Mouse (Mus musculus) spleen, adult 18-20 months (tissue): Measurements from ENCODE around the gene Gsdme.
A peak's percentile ranks its signal among the peaks of the same experiment; 100 is the strongest.

Experiments
- DNase-seq, 2 experiments: peaks; one replicate each; pipeline ENCODE4 v3.0.0; 2022; ENCODE audit warnings: mixed read lengths in 2 of 2

Gsdme gene

GRCm38 (mm10) chr6:50263670-50264069 is at the start of gene Gsdme:
Gene Gsdme, minus strand, starts transcription at chr6:50263862.
- DNase-seq: no peak

GRCm38 (mm10) chr6:50312647-50313046 is 49.0 kb upstream of the Gsdme start:
- DNase-seq: peak; percentile 55 to 73

GRCm38 (mm10) chr6:50309019-50309418 is 45.4 kb upstream of the Gsdme start:
- DNase-seq: no peak

- no peak for DNase-seq
Measured at GRCm38 (mm10) chr6:50306625-50307024, 43.0 kb upstream of the Gsdme start.

- DNase-seq: peak; percentile 56 to 72
Measured at GRCm38 (mm10) chr6:50304949-50305491, 41.4 kb upstream of the Gsdme start.

GRCm38 (mm10) chr6:50301121-50301520 is 37.5 kb upstream of the Gsdme start:
- DNase-seq: no peak

- no peak for DNase-seq
Measured at GRCm38 (mm10) chr6:50300622-50301021, 37.0 kb upstream of the Gsdme start.

- no peak for DNase-seq
Measured at GRCm38 (mm10) chr6:50299071-50299470, 35.4 kb upstream of the Gsdme start.

- no peak for DNase-seq
Measured at GRCm38 (mm10) chr6:50297671-50298070, 34.0 kb upstream of the Gsdme start.

- DNase-seq: no peak
Measured at GRCm38 (mm10) chr6:50295136-50295535, 31.5 kb upstream of the Gsdme start.

- peak in 1 of 2 experiments; percentile 69 for DNase-seq
Measured at GRCm38 (mm10) chr6:50294128-50294527, 30.5 kb upstream of the Gsdme start.

GRCm38 (mm10) chr6:50291650-50292049 is 28.0 kb upstream of the Gsdme start:
- no peak for DNase-seq

GRCm38 (mm10) chr6:50286881-50287280 is 23.2 kb upstream of the Gsdme start:
- no peak for DNase-seq

- no peak for DNase-seq
Measured at GRCm38 (mm10) chr6:50279642-50280041, 16.0 kb upstream of the Gsdme start.

- DNase-seq: no peak
Measured at GRCm38 (mm10) chr6:50273947-50274346, 10.3 kb upstream of the Gsdme start.

GRCm38 (mm10) chr6:50273416-50273815 is 9.8 kb upstream of the Gsdme start:
- DNase-seq: no peak

- DNase-seq: no peak
Measured at GRCm38 (mm10) chr6:50262310-50262709, 1.4 kb downstream of the Gsdme start.

- DNase-seq: no peak
Measured at GRCm38 (mm10) chr6:50261922-50262261, 1.8 kb downstream of the Gsdme start.

- DNase-seq: peak; percentile 13 to 49
Measured at GRCm38 (mm10) chr6:50261201-50261921, 2.3 kb downstream of the Gsdme start.

GRCm38 (mm10) chr6:50255356-50255755 is 8.3 kb downstream of the Gsdme start:
- no peak for DNase-seq

GRCm38 (mm10) chr6:50254723-50255184 is 8.9 kb downstream of the Gsdme start:
- DNase-seq: peak in 1 of 2 experiments; percentile 10

- peak; percentile 13 to 20 for DNase-seq
Measured at GRCm38 (mm10) chr6:50252690-50253089, 11.0 kb downstream of the Gsdme start.

GRCm38 (mm10) chr6:50247791-50248190 is 15.9 kb downstream of the Gsdme start:
- no peak for DNase-seq

GRCm38 (mm10) chr6:50247356-50247755 is 16.3 kb downstream of the Gsdme start:
- DNase-seq: no peak

- no peak for DNase-seq
Measured at GRCm38 (mm10) chr6:50244967-50245366, 18.7 kb downstream of the Gsdme start.
